ENCODE assay signal across 24 mouse cellular contexts in the genomic region with DNA sequence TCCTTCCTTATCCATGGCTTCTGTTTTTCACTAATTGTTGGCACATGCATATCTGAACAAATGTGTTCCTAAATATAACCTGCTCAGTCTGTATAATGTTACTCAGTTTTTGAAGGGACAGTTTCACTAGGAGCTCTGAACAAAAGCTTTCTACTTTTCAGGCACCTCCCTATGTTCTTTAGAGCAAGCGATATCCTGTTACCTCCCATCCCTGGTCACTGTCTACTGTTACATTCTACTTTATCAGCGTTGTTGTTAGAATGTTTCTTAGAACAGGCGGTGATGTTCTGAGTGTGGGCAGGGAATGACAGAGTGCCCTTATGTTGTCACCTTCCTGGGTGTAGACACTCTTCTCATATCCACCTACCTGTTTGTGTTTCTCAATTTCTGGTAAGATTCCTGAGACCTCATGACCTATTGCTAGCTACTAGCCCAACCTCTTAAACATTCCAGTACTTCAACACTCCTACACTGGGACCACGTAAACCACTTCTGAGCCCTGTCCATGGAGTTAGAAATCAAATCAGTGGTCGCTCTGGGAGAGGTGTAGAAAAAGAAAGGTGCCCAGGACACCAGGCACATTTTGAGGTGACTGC. TPM values are rescaled to one million over a fixed set of nuclear protein-coding genes. Genes with fewer than 3 reads are reported as not detected.
"Had no signal": no experiment of that assay in that cellular context is flagged by ENCODE, and none has a peak within 500 bp of the region (broad histone marks: within the 10 kb centered on the region; RNA-seq: fewer than 3 reads in every experiment).

No protein-coding gene starts in this region.

- DNase-seq: kidney, adult 18-20 months; kidney, postnatal 10 days; layer of hippocampus, adult 9-11 months; liver; right cerebral cortex, adult 18-20 months; right cerebral cortex, postnatal 14 days; right cerebral cortex, postnatal 4 days; thymus, adult 2 months; thymus, postnatal 14 days; thymus, postnatal 4 days had no signal

- H3K27ac ChIP-seq: intestine, embryonic 15.5 days; layer of hippocampus, adult 2 months; limb, embryonic 10.5 days; limb, embryonic 13.5 days; liver, embryonic 12.5 days; liver, embryonic 15.5 days; midbrain, embryonic 10.5 days; midbrain, embryonic 13.5 days; stomach, postnatal 0 days had no signal

- H3K36me3 ChIP-seq: intestine, embryonic 15.5 days; limb, embryonic 10.5 days; limb, embryonic 13.5 days; liver, embryonic 12.5 days; liver, embryonic 15.5 days; midbrain, embryonic 10.5 days; midbrain, embryonic 13.5 days had no signal

- H3K9ac ChIP-seq: intestine, embryonic 15.5 days; limb, embryonic 13.5 days; liver, embryonic 12.5 days; liver, embryonic 15.5 days; midbrain, embryonic 13.5 days had no signal

- H3K4me3 ChIP-seq: intestine, embryonic 15.5 days; layer of hippocampus, adult 2 months; limb, embryonic 10.5 days; limb, embryonic 13.5 days; liver, embryonic 12.5 days; liver, embryonic 15.5 days; megakaryocyte, embryonic 14.5 days; midbrain, embryonic 10.5 days; midbrain, embryonic 13.5 days had no signal

- ATAC-seq: intestine, embryonic 15.5 days; liver, embryonic 12.5 days; midbrain, embryonic 13.5 days; midbrain, embryonic 16.5 days had no signal

- H3K27me3 ChIP-seq: intestine, embryonic 15.5 days; limb, embryonic 13.5 days; liver, embryonic 12.5 days; liver, embryonic 15.5 days; megakaryocyte, embryonic 14.5 days; midbrain, embryonic 13.5 days had no signal

- H3K9me3 ChIP-seq: intestine, embryonic 15.5 days; limb, embryonic 10.5 days; limb, embryonic 13.5 days; liver, embryonic 12.5 days; liver, embryonic 15.5 days; megakaryocyte, embryonic 14.5 days; midbrain, embryonic 10.5 days; midbrain, embryonic 13.5 days had no signal

- H3K4me1 ChIP-seq: intestine, embryonic 15.5 days; limb, embryonic 10.5 days; limb, embryonic 13.5 days; liver, embryonic 12.5 days; liver, embryonic 15.5 days; megakaryocyte, embryonic 14.5 days; midbrain, embryonic 10.5 days; midbrain, embryonic 13.5 days had no signal

- H3K4me2 ChIP-seq: intestine, embryonic 15.5 days; limb, embryonic 13.5 days; liver, embryonic 12.5 days; liver, embryonic 15.5 days; midbrain, embryonic 13.5 days had no signal

RNA-seq across cellular contexts. Expression of a gene that starts 35.7 kb away (rescaled TPM):
- total RNA-seq: layer of hippocampus, adult 2 months; left cerebral cortex, adult 18-20 months; left cerebral cortex, postnatal 25 days had no signal
- polyA plus RNA-seq: stomach, embryonic 14.5 days had no signal
